Mouse (Mus musculus) G1E (cell line): ENCODE measurements at regions not wholly inside any gene's neighbourhood (a gene's known extent, or its start where the extent isn't known, plus 50 kb on each side); places are given as distances from the start of the nearest gene placed in this dataset.

Experiments used
- CTCF ChIP-seq: IDR thresholded peaks from 2 replicates; pipeline ENCODE4 v1.5.1; 2012; ENCODE audit warnings: low read depth, low read length, inconsistent platforms, mixed read lengths
- GATA1 ChIP-seq: IDR thresholded peaks from 2 replicates; pipeline ENCODE4 v1.6.1; 2012; ENCODE audit warnings: borderline replicate concordance, low read length, inconsistent platforms, mixed read lengths
- POLR2AphosphoS5 ChIP-seq: IDR thresholded peaks from 2 replicates; pipeline ENCODE4 v1.6.1; 2012; ENCODE audit warnings: low read depth, low read length, inconsistent platforms; ENCODE audit not compliant: insufficient replicate concordance

GRCm38 (mm10) chr12:47140677-47141076, 321.9 kb upstream of the Nova1 start:
- no peak for TF ChIP-seq CTCF
- no peak for TF ChIP-seq GATA1
- no peak for TF ChIP-seq POLR2AphosphoS5
